Mouse (Mus musculus) CH12.LX (cell line): ENCODE measurements at regions not wholly inside any gene's neighbourhood (a gene's known extent, or its start where the extent isn't known, plus 50 kb on each side); places are given as distances from the start of the nearest gene placed in this dataset.

Experiments used
- DNase-seq: peaks from one replicate; pipeline ENCODE4 v3.0.0-alpha.2; 2013; ENCODE audit errors: extremely low read depth
- H3K27ac ChIP-seq: 2 replicates; pipeline ENCODE4 v1.5.1; 2012; ENCODE audit warnings: low read depth, mild to moderate bottlenecking, control low read depth, moderate library complexity; ENCODE audit not compliant: insufficient read depth
- H3K27me3 ChIP-seq: replicated peaks from 2 replicates; pipeline ENCODE3; 2012; ENCODE audit warnings: inconsistent platforms
- H3K36me3 ChIP-seq, 2 experiments: replicated peaks in 1 of 2; 2 replicates each; pipeline versions ENCODE3 to v1.6.1; 2012; ENCODE audit warnings: inconsistent platforms in 1 of 2, low read length in 1 of 2, mild to moderate bottlenecking in 1 of 2, mixed read lengths in 1 of 2, moderate library complexity in 1 of 2; ENCODE audit not compliant: control insufficient read depth in 1 of 2, insufficient read depth in 1 of 2
- H3K4me1 ChIP-seq, 2 experiments: 2 replicates each; pipeline ENCODE4 v1.6.1; 2012; ENCODE audit warnings: inconsistent platforms in 1 of 2, moderate library complexity in 1 of 2; ENCODE audit not compliant: insufficient read depth in 2 of 2, control insufficient read depth in 1 of 2
- H3K4me2 ChIP-seq: 2 replicates; pipeline ENCODE4 v1.6.1; 2012; ENCODE audit warnings: low read depth, mild to moderate bottlenecking, control low read depth; ENCODE audit not compliant: poor library complexity, insufficient read depth, severe bottlenecking
- H3K4me3 ChIP-seq, 3 experiments: fragments of 150-350 bp in 1 of 3; sonication (generic) in 1 of 3; replicated peaks in 1 of 3; 2 replicates each; pipeline versions ENCODE3 to v1.5.1; 2011 to 2012; ENCODE audit warnings: low read depth in 2 of 3, low read length in 2 of 3, mild to moderate bottlenecking in 2 of 3, moderate library complexity in 2 of 3, control low read depth in 1 of 3, improper control_type of control experiment in 1 of 3, inconsistent platforms in 1 of 3, mixed read lengths in 1 of 3; ENCODE audit not compliant: poor library complexity in 1 of 3
- H3K79me2 ChIP-seq: replicated peaks from 2 replicates; pipeline ENCODE4 v1.6.1; 2012; ENCODE audit warnings: mild to moderate bottlenecking, moderate library complexity; ENCODE audit not compliant: control insufficient read depth, poor library complexity, insufficient read depth, severe bottlenecking; ENCODE audit errors: extremely low read depth
- H3K9ac ChIP-seq: 2 replicates; pipeline ENCODE4 v1.6.1; 2012; ENCODE audit warnings: low read depth, mild to moderate bottlenecking, control low read depth, moderate library complexity; ENCODE audit not compliant: insufficient read depth
- H3K9me3 ChIP-seq: replicated peaks from 2 replicates; pipeline ENCODE3; 2012; ENCODE audit warnings: low read length, inconsistent platforms, mixed read lengths
- E2F4 ChIP-seq: IDR thresholded peaks from 2 replicates; pipeline ENCODE4 v1.6.1; 2011; ENCODE audit warnings: low read depth, low read length, improper control_type of control experiment; ENCODE audit not compliant: insufficient replicate concordance
- ETS1 ChIP-seq: conservative IDR thresholded peaks from 2 replicates; pipeline ENCODE4 v1.6.1; 2012; ENCODE audit warnings: low read depth, mild to moderate bottlenecking, inconsistent platforms, low read length, improper control_type of control experiment, moderate library complexity
- GABPA ChIP-seq: IDR thresholded peaks from 2 replicates; pipeline ENCODE4 v1.6.1; 2012; ENCODE audit warnings: low read depth, low read length, improper control_type of control experiment, inconsistent platforms; ENCODE audit not compliant: insufficient replicate concordance
- JUN ChIP-seq: IDR thresholded peaks from 2 replicates; pipeline ENCODE4 v1.6.1; 2011; ENCODE audit warnings: low read depth, mild to moderate bottlenecking, low read length, improper control_type of control experiment, moderate library complexity; ENCODE audit not compliant: insufficient read depth
- JUND ChIP-seq: conservative IDR thresholded peaks from 2 replicates; pipeline ENCODE4 v1.6.1; 2011; ENCODE audit warnings: low read depth, low read length, improper control_type of control experiment
- KAT2A ChIP-seq: IDR thresholded peaks from 2 replicates; pipeline ENCODE4 v1.6.1; 2012; ENCODE audit warnings: low read length, improper control_type of control experiment, inconsistent platforms; ENCODE audit not compliant: insufficient replicate concordance
- MAFK ChIP-seq: IDR thresholded peaks from 2 replicates; pipeline ENCODE4 v1.6.1; 2011; ENCODE audit warnings: low read length, improper control_type of control experiment; ENCODE audit not compliant: insufficient replicate concordance
- MAX ChIP-seq: IDR thresholded peaks from 2 replicates; pipeline ENCODE4 v1.6.1; 2011; ENCODE audit warnings: low read length, improper control_type of control experiment
- MEF2A ChIP-seq: IDR thresholded peaks from 2 replicates; pipeline ENCODE4 v1.6.1; 2014; ENCODE audit warnings: low read depth, mild to moderate bottlenecking, inconsistent platforms, low read length, improper control_type of control experiment, borderline replicate concordance
- MXI1 ChIP-seq: IDR thresholded peaks from 2 replicates; pipeline ENCODE4 v1.6.1; 2011; ENCODE audit warnings: mild to moderate bottlenecking, low read depth, low read length, improper control_type of control experiment
- MYC ChIP-seq: IDR thresholded peaks from 2 replicates; pipeline ENCODE4 v1.6.1; 2011; ENCODE audit warnings: low read depth, mild to moderate bottlenecking, improper control_type of control experiment, low read length
- NELFE ChIP-seq: IDR thresholded peaks from 2 replicates; pipeline ENCODE4 v1.6.1; 2011; ENCODE audit warnings: low read depth, low read length, improper control_type of control experiment
- PAX5 ChIP-seq: IDR thresholded peaks from 2 replicates; pipeline ENCODE4 v1.6.1; 2012; ENCODE audit warnings: low read length, inconsistent platforms, mixed read lengths
- POLR2A ChIP-seq: IDR thresholded peaks from 2 replicates; pipeline ENCODE4 v1.6.1; 2011; ENCODE audit warnings: low read depth, mild to moderate bottlenecking, improper control_type of control experiment, low read length
- POLR2AphosphoS2 ChIP-seq: IDR thresholded peaks from 2 replicates; pipeline ENCODE4 v1.6.1; 2011; ENCODE audit warnings: low read depth, low read length, improper control_type of control experiment
- RAD21 ChIP-seq: IDR thresholded peaks from 2 replicates; pipeline ENCODE4 v1.6.1; 2011; ENCODE audit warnings: low read depth, mild to moderate bottlenecking, low read length, improper control_type of control experiment, moderate library complexity
- RCOR1 ChIP-seq: conservative IDR thresholded peaks from 2 replicates; pipeline ENCODE4 v1.6.1; 2012; ENCODE audit warnings: low read depth, mild to moderate bottlenecking, inconsistent platforms, low read length, improper control_type of control experiment
- UBTF ChIP-seq: IDR thresholded peaks from 2 replicates; pipeline ENCODE4 v1.6.1; 2012; ENCODE audit warnings: low read depth, mild to moderate bottlenecking, inconsistent platforms, low read length, improper control_type of control experiment, moderate library complexity
- USF1 ChIP-seq: IDR thresholded peaks from 2 replicates; pipeline ENCODE4 v1.6.1; 2014; ENCODE audit warnings: low read depth, mild to moderate bottlenecking, inconsistent platforms, low read length, improper control_type of control experiment
- ZKSCAN1 ChIP-seq: IDR thresholded peaks from 2 replicates; pipeline ENCODE4 v1.6.1; 2012; ENCODE audit warnings: low read depth, inconsistent platforms, low read length, improper control_type of control experiment, borderline replicate concordance
- ZMIZ1 ChIP-seq: IDR thresholded peaks from 2 replicates; pipeline ENCODE4 v1.6.1; 2012; ENCODE audit warnings: low read depth, mild to moderate bottlenecking, inconsistent platforms, low read length, improper control_type of control experiment
- dilution Hi-C: fragments of 300-500 bp; cut with MboI; formaldehyde crosslinking; loops from 2 replicates; pipeline ENCODE4 v1.14.3; 2020; ENCODE audit warnings: low sequenced_read_pairs; ENCODE audit not compliant: extremely low pct_unique_long_range_greater_than_20kb, extremely low pct_ligation_motif_present
- in situ Hi-C: fragments of 300-500 bp; cut with MboI; formaldehyde crosslinking; loops from 3 replicates; pipeline ENCODE4 v1.14.3; 2019; ENCODE audit warnings: low sequenced_read_pairs, low pct_ligation_motif_present, low pct_unique_long_range_greater_than_20kb, mixed read lengths

DNA sequence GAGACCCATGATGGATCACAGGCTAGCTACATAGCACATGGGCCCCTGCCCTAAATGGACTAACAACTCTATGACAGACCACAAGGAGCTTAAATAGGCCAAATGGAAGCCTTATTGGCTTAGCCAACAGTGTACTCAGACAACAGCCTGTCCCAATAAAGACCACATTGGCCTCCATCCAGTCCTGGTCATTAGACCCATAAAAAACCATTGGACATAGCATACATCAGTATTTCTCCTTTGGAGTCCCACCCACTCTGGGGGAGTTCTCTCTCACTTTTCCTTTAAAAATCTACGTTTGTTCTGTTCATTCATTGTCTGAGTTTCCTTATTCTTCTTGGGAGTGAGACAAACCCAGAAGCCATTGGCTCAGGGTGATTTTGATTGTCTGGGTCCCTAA lies 160.1 kb upstream of the Plcz1 start:
- no peaks in the 10 kb centered on the region for H3K4me1 ChIP-seq
- H3K27ac ChIP-seq = no peak overlapping the region
- no peaks in the 10 kb centered on the region for H3K79me2 ChIP-seq
- dilution Hi-C loops (no loop called here), in situ Hi-C loops (no loop called here)
- no peak for TF ChIP-seq MAFK
- H3K4me3 ChIP-seq = no peak overlapping the region
- H3K4me2 ChIP-seq = no peak overlapping the region
- no peaks in the 10 kb centered on the region for H3K36me3 ChIP-seq
- H3K9ac ChIP-seq = no peak overlapping the region
- no peaks in the 10 kb centered on the region for H3K27me3 ChIP-seq
- peaks cover 71% of the 10 kb centered on the region for H3K9me3 ChIP-seq
- no peak for DNase-seq

DNA sequence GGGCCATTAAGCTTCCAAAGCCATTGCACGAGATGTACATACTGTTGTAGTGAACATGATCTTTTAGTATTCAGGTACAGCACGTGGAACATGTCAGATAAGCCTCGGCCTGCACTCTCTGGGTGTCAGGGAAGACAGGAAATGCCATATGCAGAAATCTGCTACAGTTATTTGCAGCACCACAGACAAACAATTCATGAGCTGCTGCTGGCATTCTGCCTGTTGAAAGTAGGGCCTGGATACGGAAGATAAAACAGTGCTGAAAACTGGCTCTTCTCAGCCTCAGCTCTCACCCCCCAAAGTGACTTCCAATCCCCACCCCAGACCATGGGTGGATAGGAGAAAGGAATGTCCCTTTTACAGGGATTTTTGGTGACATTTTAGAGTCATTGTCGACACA lies 159.1 kb upstream of the Plcz1 start:
- Histone ChIP-seq H3K79me2 (no peaks in the 10 kb centered on the region), H3K4me1 (no peaks in the 10 kb centered on the region), H3K4me3 (no peak overlapping the region), H3K4me2 (no peak overlapping the region), H3K9me3 (peaks cover 78% of the 10 kb centered on the region), H3K27ac (no peak overlapping the region), H3K36me3 (no peaks in the 10 kb centered on the region), H3K27me3 (no peaks in the 10 kb centered on the region), H3K9ac (no peak overlapping the region)
- DNase-seq = no peak
- TF ChIP-seq GABPA (no peak), MEF2A (no peak), ZKSCAN1 (no peak), E2F4 (no peak), ZMIZ1 (no peak), ETS1 (no peak), JUN (no peak), JUND (no peak), KAT2A (no peak), USF1 (no peak)
- dilution Hi-C loops = no loop called here
- in situ Hi-C loops = no loop called here

DNA sequence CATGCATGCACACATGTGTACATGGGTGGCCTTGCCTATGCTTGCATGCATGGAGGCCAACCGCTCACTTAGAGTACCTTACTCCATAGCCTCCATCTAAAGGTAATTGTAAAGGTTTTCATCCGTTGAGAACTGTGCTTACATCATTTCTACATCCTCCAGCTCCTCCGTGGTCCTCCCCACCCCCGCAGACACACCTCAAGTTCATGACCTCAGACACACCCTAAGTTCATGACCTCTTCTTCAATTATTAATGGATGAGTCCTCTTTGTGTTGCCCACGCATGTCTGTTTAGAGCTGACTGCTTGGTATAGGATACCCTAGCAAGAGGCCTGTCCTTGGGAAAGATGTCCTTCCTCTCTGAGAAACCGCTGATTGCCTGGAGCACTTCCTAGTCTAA lies 156.8 kb upstream of the Plcz1 start:
- H3K79me2 ChIP-seq = no peaks in the 10 kb centered on the region
- dilution Hi-C loops = no loop called here
- DNase-seq = no peak
- TF ChIP-seq NELFE (no peak), E2F4 (no peak), RCOR1 (no peak), RAD21 (no peak), MYC (no peak), MAFK (no peak), UBTF (no peak), MAX (no peak), MXI1 (no peak), PAX5 (no peak), JUN (no peak), ETS1 (no peak), POLR2A (no peak), POLR2AphosphoS2 (no peak), ZMIZ1 (no peak), JUND (no peak)
- no peaks in the 10 kb centered on the region for H3K27me3 ChIP-seq
- no peak overlapping the region for H3K9ac ChIP-seq
- H3K4me1 ChIP-seq = no peaks in the 10 kb centered on the region
- H3K36me3 ChIP-seq = no peaks in the 10 kb centered on the region
- H3K27ac ChIP-seq = no peak overlapping the region
- peaks cover 81% of the 10 kb centered on the region for H3K9me3 ChIP-seq
- in situ Hi-C loops = no loop called here
- no peak overlapping the region for H3K4me3 ChIP-seq
- H3K4me2 ChIP-seq = no peak overlapping the region
